Mouse (Mus musculus): ENCODE measurements around the gene Mical2. TPM values are rescaled to one million over a fixed set of nuclear protein-coding genes. Genes with fewer than 3 reads are reported as not detected.

Gene Mical2
- polyA plus RNA-seq, 1 experiment, result 76.3 TPM

DNA sequence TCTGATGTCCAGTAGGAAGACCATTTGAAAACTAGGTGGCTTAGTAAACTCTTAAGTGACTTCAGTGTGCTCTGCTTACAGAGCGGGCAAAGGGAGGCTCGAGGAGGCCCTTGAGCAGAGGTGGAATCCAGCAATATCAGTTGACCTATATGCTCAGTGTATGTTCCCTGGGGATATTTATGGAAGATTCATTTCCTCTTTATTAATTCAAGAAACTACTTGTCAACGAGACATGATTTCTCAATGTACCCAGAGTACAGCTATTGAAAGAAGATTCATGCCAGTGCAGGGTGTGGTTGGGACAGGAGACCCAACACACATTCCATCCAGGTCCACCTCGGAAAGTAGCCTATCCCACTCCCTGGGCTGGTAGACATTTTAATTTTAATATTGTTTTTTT lies 231.7 kb downstream of the Mical2 start:
- Histone ChIP-seq H3K4me1 (ENCODE audit: control insufficient read depth, insufficient read depth, low read length) (peaks cover 25% of the 10 kb centered on the region), H3K4me3 (ENCODE audit: insufficient read depth, low read length) (no peak overlapping the region), H3K27ac (ENCODE audit: insufficient read depth, low read length) (peak overlapping the region; percentile 97; the same call in 1 of the 2 replicates)
- TF ChIP-seq CTCF (IDR thresholded peaks at IDR 0.05; ENCODE audit: borderline replicate concordance, insufficient read depth, low read length), result no peak
- no peak for TF ChIP-seq POLR2A (IDR thresholded peaks at IDR 0.05; ENCODE audit: low read depth, low read length)

DNA sequence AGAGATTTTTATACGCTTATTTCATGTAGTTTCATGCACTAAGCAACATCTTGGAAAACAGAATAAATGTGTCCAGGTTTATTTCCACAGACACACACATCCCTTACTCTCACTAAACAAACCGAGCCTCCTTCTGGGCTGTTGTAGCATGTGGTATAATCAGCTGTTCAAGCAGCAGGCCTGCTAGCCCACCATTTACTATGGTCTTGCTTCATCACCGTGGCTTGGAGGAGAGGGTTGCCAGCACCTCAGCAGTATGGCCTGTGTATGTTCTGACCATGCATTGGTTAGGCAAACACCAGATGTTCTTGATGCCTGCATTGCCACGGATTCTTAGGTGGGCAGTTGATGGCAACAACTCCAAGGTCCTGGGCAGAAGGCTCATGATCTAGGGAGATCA lies 232.3 kb downstream of the Mical2 start:
- Histone ChIP-seq H3K4me3 (ENCODE audit: insufficient read depth, low read length) (no peak overlapping the region), H3K4me1 (ENCODE audit: control insufficient read depth, insufficient read depth, low read length) (peaks cover 30% of the 10 kb centered on the region), H3K27ac (ENCODE audit: insufficient read depth, low read length) (peak overlapping the region; percentile 13; the same call in 1 of the 2 replicates)
- no peak for TF ChIP-seq CTCF (IDR thresholded peaks at IDR 0.05; ENCODE audit: borderline replicate concordance, insufficient read depth, low read length)
- TF ChIP-seq POLR2A (IDR thresholded peaks at IDR 0.05; ENCODE audit: low read depth, low read length), result no peak

DNA sequence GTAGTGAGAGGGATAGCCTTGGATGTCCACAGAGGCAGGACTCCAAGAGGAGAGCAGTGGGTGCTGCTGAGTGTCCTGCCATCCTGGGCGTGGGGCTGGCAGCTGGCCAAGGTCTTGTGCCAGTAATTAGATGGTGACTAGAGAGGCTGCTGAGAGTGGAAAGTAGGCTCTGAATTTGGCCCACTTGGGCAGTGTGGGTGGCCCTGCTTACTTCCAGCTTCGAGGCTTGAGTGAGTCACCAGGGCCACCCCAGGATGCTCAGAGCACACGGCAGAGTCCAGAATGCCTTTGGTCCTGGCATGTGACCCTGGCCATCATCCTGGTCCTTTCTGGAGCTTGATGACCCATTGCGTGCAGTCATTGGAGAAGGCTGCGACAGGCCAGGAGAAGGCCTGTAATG lies 232.8 kb downstream of the Mical2 start:
- Histone ChIP-seq H3K4me3 (ENCODE audit: insufficient read depth, low read length) (no peak overlapping the region), H3K27ac (ENCODE audit: insufficient read depth, low read length) (peak overlapping the region; percentile 13; the same call in 1 of the 2 replicates), H3K4me1 (ENCODE audit: control insufficient read depth, insufficient read depth, low read length) (peaks cover 34% of the 10 kb centered on the region)
- no peak for TF ChIP-seq POLR2A (IDR thresholded peaks at IDR 0.05; ENCODE audit: low read depth, low read length)
- TF ChIP-seq CTCF (IDR thresholded peaks at IDR 0.05; ENCODE audit: borderline replicate concordance, insufficient read depth, low read length), result no peak

Other genes with a start within 250 kb of the Mical2 start
- gene Usp47, start 202.4 kb upstream of the Mical2 start, polyA plus RNA-seq (2011; ENCODE audit: insufficient read length, low read depth, missing spikeins), result 123 and 130 TPM in 2 replicates
- gene Dkk3, start 66.8 kb upstream of the Mical2 start, polyA plus RNA-seq (2011; ENCODE audit: insufficient read length, low read depth, missing spikeins), result 130 and 148 TPM in 2 replicates
- 230 and 242 TPM in 2 replicates for gene Parva, start 201.6 kb downstream of the Mical2 start, polyA plus RNA-seq (2011; ENCODE audit: insufficient read length, low read depth, missing spikeins)